Mouse (Mus musculus): Measurements from ENCODE around the gene Gm10197. TPM values are rescaled to one million over a fixed set of nuclear protein-coding genes. Genes with fewer than 3 reads are reported as not detected.

Gm10197 gene
- polyA plus RNA-seq, 1 experiment from 2014 or later: not detected

GRCm38 (mm10) chr19:53391787-53392186 lies 20.2 kb upstream of the Gm10197 start:
- WGBS: 80% methylated on average over 5 of the region's 5 CpGs
- H3K9ac ChIP-seq: peak overlapping the region; percentile 82; the same call in 1 of the 2 replicates
- H3K9me3 ChIP-seq (replicated peaks): no peaks in the 10 kb centered on the region
- peaks cover 22% of the 10 kb centered on the region for H3K36me3 ChIP-seq (ENCODE audit: poor library complexity, severe bottlenecking)
- H3K27me3 ChIP-seq: no peaks in the 10 kb centered on the region
- ATAC-seq: no peak
- peaks cover 35% of the 10 kb centered on the region for H3K4me1 ChIP-seq
- H3K27ac ChIP-seq: no peak overlapping the region
- peak overlapping the region; percentile 99; the same call in 1 of the 2 replicates for H3K4me3 ChIP-seq
- H3K4me2 ChIP-seq: peak overlapping the region; percentile 79

GRCm38 (mm10) chr19:53391386-53391785 lies 19.8 kb upstream of the Gm10197 start:
- peak overlapping the region; percentile 79 for H3K4me2 ChIP-seq
- peak overlapping the region; percentile 99 for H3K4me3 ChIP-seq
- ATAC-seq: no peak
- WGBS: 46% methylated on average over 8 of the region's 8 CpGs
- peaks cover 35% of the 10 kb centered on the region for H3K4me1 ChIP-seq
- no peaks in the 10 kb centered on the region for H3K9me3 ChIP-seq (replicated peaks)
- peak overlapping the region; percentile 82 for H3K9ac ChIP-seq
- no peaks in the 10 kb centered on the region for H3K27me3 ChIP-seq
- H3K36me3 ChIP-seq (ENCODE audit: poor library complexity, severe bottlenecking): peaks cover 24% of the 10 kb centered on the region
- no peak overlapping the region for H3K27ac ChIP-seq

GRCm38 (mm10) chr19:53390495-53391007 lies 19.0 kb upstream of the Gm10197 start, which contains the start of gene Smndc1:
Smndc1 (minus strand) TSS chr19:53390578.
- peaks cover 33% of the 10 kb centered on the region for H3K36me3 ChIP-seq (ENCODE audit: poor library complexity, severe bottlenecking)
- peak within 1 kb of the TSS; percentile 97 for H3K27ac ChIP-seq
- H3K9me3 ChIP-seq (replicated peaks): no peaks in the 10 kb centered on the region
- peak within 1 kb of the TSS; percentile 80 for H3K4me2 ChIP-seq
- under 1% methylated on average over 48 of the region's 48 CpGs for WGBS
- no peaks in the 10 kb centered on the region for H3K27me3 ChIP-seq
- H3K4me3 ChIP-seq: peak within 1 kb of the TSS; percentile 99
- H3K4me1 ChIP-seq: peaks cover 35% of the 10 kb centered on the region
- ATAC-seq: peak; percentile 98
- peak within 1 kb of the TSS; percentile 99 for H3K9ac ChIP-seq

GRCm38 (mm10) chr19:53389851-53390431 lies 18.4 kb upstream of the Gm10197 start:
- peak; percentile 88 for ATAC-seq
- no peaks in the 10 kb centered on the region for H3K27me3 ChIP-seq
- H3K4me3 ChIP-seq: peak overlapping the region; percentile 99
- H3K4me1 ChIP-seq: peaks cover 35% of the 10 kb centered on the region
- H3K9ac ChIP-seq: peak overlapping the region; percentile 99
- under 1% methylated on average over 56 of the region's 59 CpGs for WGBS
- H3K4me2 ChIP-seq: peak overlapping the region; percentile 80
- peak overlapping the region; percentile 97 for H3K27ac ChIP-seq
- no peaks in the 10 kb centered on the region for H3K9me3 ChIP-seq (replicated peaks)
- peaks cover 33% of the 10 kb centered on the region for H3K36me3 ChIP-seq (ENCODE audit: poor library complexity, severe bottlenecking)

GRCm38 (mm10) chr19:53389417-53389816 lies 17.9 kb upstream of the Gm10197 start:
- Histone ChIP-seq H3K36me3 (ENCODE audit: poor library complexity, severe bottlenecking) (peaks cover 37% of the 10 kb centered on the region), H3K4me3 (peak overlapping the region; percentile 99), H3K4me1 (peaks cover 34% of the 10 kb centered on the region), H3K27ac (0 out of 2 replicates have a peak overlapping the region, but pooled peaks have one; percentile 97), H3K9ac (peak overlapping the region; percentile 99), H3K9me3 (replicated peaks) (no peaks in the 10 kb centered on the region), H3K27me3 (no peaks in the 10 kb centered on the region), H3K4me2 (peak overlapping the region; percentile 80)
- ATAC-seq: no peak
- WGBS: 27% methylated on average over 6 of the region's 6 CpGs

- H3K36me3 ChIP-seq (ENCODE audit: poor library complexity, severe bottlenecking): peaks cover 82% of the 10 kb centered on the region
- no peak overlapping the region for H3K27ac ChIP-seq
- H3K9ac ChIP-seq: no peak overlapping the region
- H3K4me3 ChIP-seq: no peak overlapping the region
- ATAC-seq: no peak
- H3K4me2 ChIP-seq: no peak overlapping the region
- peaks cover 8% of the 10 kb centered on the region; the same call in 1 of the 2 replicates for H3K4me1 ChIP-seq
- 95% methylated on average over 15 of the region's 15 CpGs for WGBS
- no peaks in the 10 kb centered on the region for H3K9me3 ChIP-seq (replicated peaks)
- no peaks in the 10 kb centered on the region for H3K27me3 ChIP-seq
Measured at GRCm38 (mm10) chr19:53383336-53383735, 11.8 kb upstream of the Gm10197 start.

GRCm38 (mm10) chr19:53378421-53378820 lies 6.9 kb upstream of the Gm10197 start:
- Histone ChIP-seq H3K4me1 (no peaks in the 10 kb centered on the region), H3K4me2 (no peak overlapping the region), H3K27me3 (no peaks in the 10 kb centered on the region), H3K9ac (no peak overlapping the region), H3K36me3 (ENCODE audit: poor library complexity, severe bottlenecking) (peaks cover 79% of the 10 kb centered on the region), H3K4me3 (no peak overlapping the region), H3K9me3 (replicated peaks) (no peaks in the 10 kb centered on the region), H3K27ac (no peak overlapping the region)
- WGBS: 95% methylated on average over 10 of the region's 10 CpGs
- ATAC-seq: no peak

GRCm38 (mm10) chr19:53377652-53378051 lies 6.1 kb upstream of the Gm10197 start:
- peaks cover 75% of the 10 kb centered on the region for H3K36me3 ChIP-seq (ENCODE audit: poor library complexity, severe bottlenecking)
- H3K27me3 ChIP-seq: no peaks in the 10 kb centered on the region
- no peak for ATAC-seq
- 91% methylated on average over 8 of the region's 8 CpGs for WGBS
- H3K4me1 ChIP-seq: no peaks in the 10 kb centered on the region
- H3K4me3 ChIP-seq: no peak overlapping the region
- no peak overlapping the region for H3K9ac ChIP-seq
- H3K27ac ChIP-seq: no peak overlapping the region
- H3K9me3 ChIP-seq (replicated peaks): no peaks in the 10 kb centered on the region
- H3K4me2 ChIP-seq: no peak overlapping the region

GRCm38 (mm10) chr19:53375816-53376215 lies 4.2 kb upstream of the Gm10197 start:
- WGBS: 93% methylated on average over 9 of the region's 9 CpGs
- Histone ChIP-seq H3K4me3 (no peak overlapping the region), H3K36me3 (ENCODE audit: poor library complexity, severe bottlenecking) (peaks cover 74% of the 10 kb centered on the region), H3K4me1 (no peaks in the 10 kb centered on the region), H3K9ac (no peak overlapping the region), H3K27me3 (no peaks in the 10 kb centered on the region), H3K4me2 (no peak overlapping the region), H3K27ac (no peak overlapping the region), H3K9me3 (replicated peaks) (no peaks in the 10 kb centered on the region)
- ATAC-seq: no peak

- Histone ChIP-seq H3K9me3 (replicated peaks) (no peaks in the 10 kb centered on the region), H3K4me1 (no peaks in the 10 kb centered on the region), H3K4me3 (no peak overlapping the region), H3K27ac (no peak overlapping the region), H3K27me3 (no peaks in the 10 kb centered on the region), H3K4me2 (no peak overlapping the region), H3K9ac (no peak overlapping the region), H3K36me3 (ENCODE audit: poor library complexity, severe bottlenecking) (peaks cover 71% of the 10 kb centered on the region)
- no peak for ATAC-seq
- WGBS: 96% methylated on average over 6 of the region's 6 CpGs
Measured at GRCm38 (mm10) chr19:53375299-53375698, 3.7 kb upstream of the Gm10197 start.

GRCm38 (mm10) chr19:53373570-53373969 lies 2.0 kb upstream of the Gm10197 start:
- H3K27ac ChIP-seq: no peak overlapping the region
- no peak overlapping the region for H3K9ac ChIP-seq
- H3K9me3 ChIP-seq (replicated peaks): no peaks in the 10 kb centered on the region
- H3K4me1 ChIP-seq: peaks cover 5% of the 10 kb centered on the region; the same call in 1 of the 2 replicates
- ATAC-seq: no peak
- H3K36me3 ChIP-seq (ENCODE audit: poor library complexity, severe bottlenecking): peaks cover 62% of the 10 kb centered on the region
- no peaks in the 10 kb centered on the region for H3K27me3 ChIP-seq
- 82% methylated on average over 2 of the region's 2 CpGs for WGBS
- no peak overlapping the region for H3K4me3 ChIP-seq
- no peak overlapping the region for H3K4me2 ChIP-seq

GRCm38 (mm10) chr19:53370233-53370632 lies 1.3 kb downstream of the Gm10197 start:
- 0 out of 2 replicates have a peak, but pooled peaks have one; percentile 34 for ATAC-seq
- Histone ChIP-seq H3K4me2 (no peak overlapping the region), H3K36me3 (ENCODE audit: poor library complexity, severe bottlenecking) (peaks cover 38% of the 10 kb centered on the region), H3K4me3 (no peak overlapping the region), H3K4me1 (peaks cover 24% of the 10 kb centered on the region), H3K27ac (no peak overlapping the region), H3K27me3 (no peaks in the 10 kb centered on the region), H3K9ac (no peak overlapping the region), H3K9me3 (replicated peaks) (no peaks in the 10 kb centered on the region)
- WGBS: 82% methylated on average over 15 of the region's 15 CpGs

All from forebrain, embryonic 13.5 days (tissue).